Mouse (Mus musculus) kidney, embryonic 14.5 days (tissue): ENCODE data around the gene Gata1. TPM values are rescaled to one million over a fixed set of nuclear protein-coding genes. Genes with fewer than 3 reads are reported as not detected.

ENCODE experiments used
- ATAC-seq: fragments of 200-750 bp; cut with Nextera tagmentation; 2 replicates; pipeline ENCODE4 v1.8.0; 2017; ENCODE audit warnings: moderate number of reproducible peaks, mild to moderate bottlenecking, moderate TSS enrichment, moderate library complexity; ENCODE audit not compliant: low FRiP score, low TSS enrichment
- H3K27ac ChIP-seq: fragments of 300-500 bp; sonication (generic); 2 replicates; pipeline ENCODE4 v1.5.1; 2014; ENCODE audit warnings: low read depth, mild to moderate bottlenecking, low read length, moderate library complexity, mixed read lengths
- H3K27me3 ChIP-seq: fragments of 300-500 bp; sonication (generic); 2 replicates; pipeline ENCODE4 v1.6.1; 2014; ENCODE audit warnings: mild to moderate bottlenecking, low read length; ENCODE audit not compliant: control insufficient read depth, insufficient read depth
- H3K36me3 ChIP-seq: fragments of 300-500 bp; sonication (generic); 2 replicates; pipeline ENCODE4 v1.6.1; 2014; ENCODE audit warnings: low read length, mixed read lengths; ENCODE audit not compliant: control insufficient read depth, insufficient read depth
- H3K4me1 ChIP-seq: fragments of 300-500 bp; sonication (generic); 2 replicates; pipeline ENCODE4 v1.6.1; 2014; ENCODE audit warnings: low read length, mixed read lengths; ENCODE audit not compliant: control insufficient read depth, insufficient read depth
- H3K4me2 ChIP-seq: fragments of 300-500 bp; sonication (generic); replicated peaks from 2 replicates; pipeline ENCODE4 v1.6.1; 2014; ENCODE audit warnings: low read depth, mild to moderate bottlenecking, low read length
- H3K4me3 ChIP-seq: fragments of 300-500 bp; sonication (generic); 2 replicates; pipeline ENCODE4 v1.5.1; 2014; ENCODE audit warnings: mild to moderate bottlenecking, low read length
- H3K9ac ChIP-seq: fragments of 300-500 bp; sonication (generic); 2 replicates; pipeline ENCODE4 v1.6.1; 2014; ENCODE audit warnings: low read depth, mild to moderate bottlenecking, low read length, moderate library complexity
- H3K9me3 ChIP-seq: fragments of 300-500 bp; sonication (generic); 2 replicates; pipeline ENCODE4 v1.6.1; 2016; ENCODE audit warnings: low read length; ENCODE audit not compliant: control insufficient read depth
- WGBS: fragments of 180-500 bp; shearing (Covaris S2); extraction: QIAGEN DNeasy Blood & Tissue Kit; methylation state at CpG from one replicate; pipeline ENCODE4 v1.1.7; 2014; 5-methylcytosine and 5-hydroxymethylcytosine counted together
- polyA plus RNA-seq: library from polyadenylated mRNA; unstranded; fragments of >200 nt; fragmentation: Nextera tagmentation; extraction: Ambion mirVana; gene quantifications from 2 replicates; pipeline ENCODE4 v1.2.1, GENCODE M21; 2014

Gene Gata1
- polyA plus RNA-seq, 1 experiment from 2014 or later, result 0.49 TPM

DNA sequence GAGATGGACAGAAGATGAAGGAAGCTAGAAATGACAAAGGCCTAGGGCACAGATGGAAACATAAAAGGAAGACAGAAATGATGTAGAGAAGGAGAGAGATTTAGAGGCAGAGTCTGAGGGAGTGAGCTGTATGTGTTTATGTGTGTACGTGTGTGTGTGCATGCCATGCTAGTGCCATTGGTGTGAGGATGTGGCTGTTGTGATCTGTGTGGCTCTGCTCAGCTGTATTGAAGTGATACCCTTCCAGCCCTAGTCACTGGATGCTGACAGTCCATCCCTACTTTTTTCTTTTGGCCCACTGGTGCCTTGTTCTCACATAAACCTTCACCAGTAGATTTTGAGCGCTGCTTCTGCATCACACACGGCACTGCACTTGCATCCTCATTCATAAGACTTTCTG is 9.0 kb downstream of the Gata1 start:
- H3K36me3 ChIP-seq, result no peaks in the 10 kb centered on the region
- no peaks in the 10 kb centered on the region for H3K4me1 ChIP-seq
- H3K27ac ChIP-seq, result no peak overlapping the region
- no peak overlapping the region for H3K9ac ChIP-seq
- H3K4me3 ChIP-seq, result no peak overlapping the region
- 89% methylated on average over 3 of the region's 3 CpGs for WGBS
- no peaks in the 10 kb centered on the region for H3K27me3 ChIP-seq
- no peak for ATAC-seq
- no peaks in the 10 kb centered on the region for H3K9me3 ChIP-seq
- H3K4me2 ChIP-seq, result no peak overlapping the region

- ATAC-seq, result no peak
- Histone ChIP-seq H3K9ac (no peak overlapping the region), H3K27ac (no peak overlapping the region), H3K4me3 (no peak overlapping the region), H3K9me3 (no peaks in the 10 kb centered on the region), H3K4me1 (no peaks in the 10 kb centered on the region), H3K36me3 (no peaks in the 10 kb centered on the region), H3K27me3 (no peaks in the 10 kb centered on the region), H3K4me2 (no peak overlapping the region)
- WGBS, result 83% methylated on average over 8 of the region's 8 CpGs
These were observed 9.6 kb downstream of the Gata1 start for GRCm38 (mm10) chrX:7968226-7968625.

DNA sequence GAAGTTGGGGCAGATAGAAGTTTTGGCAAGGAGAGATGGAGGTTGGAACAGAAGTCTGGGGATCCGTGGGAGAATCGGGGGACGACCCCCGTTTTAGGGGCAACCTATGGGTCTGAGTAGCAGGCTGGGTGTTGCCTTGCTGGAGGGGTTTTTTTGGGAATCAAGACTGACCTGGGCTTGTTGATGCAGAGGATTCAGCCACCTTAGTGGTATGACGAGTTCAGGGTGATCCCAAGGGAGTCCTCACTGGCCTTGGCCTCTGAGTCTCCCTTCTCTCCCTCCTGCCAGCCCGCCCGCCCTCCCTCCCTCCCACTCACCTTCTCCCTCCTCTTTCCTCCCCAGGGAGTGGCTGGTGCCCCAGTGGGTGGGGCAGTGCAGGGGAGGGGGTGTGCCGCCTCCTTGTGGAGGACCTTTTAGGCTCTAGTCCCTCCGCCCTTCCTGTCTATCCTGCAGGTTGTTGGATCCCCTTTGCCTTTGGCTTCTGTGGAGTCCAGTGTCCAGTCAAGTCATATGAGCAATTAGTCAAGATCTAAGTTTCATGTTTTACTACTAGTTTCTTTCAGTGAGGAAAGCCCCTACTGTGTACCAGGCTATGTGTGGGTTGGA is 10.2 kb downstream of the Gata1 start:
- no peaks in the 10 kb centered on the region for H3K36me3 ChIP-seq
- no peaks in the 10 kb centered on the region for H3K9me3 ChIP-seq
- H3K4me1 ChIP-seq, result no peaks in the 10 kb centered on the region
- no peak overlapping the region for H3K9ac ChIP-seq
- H3K27ac ChIP-seq, result no peak overlapping the region
- 78% methylated on average over 8 of the region's 9 CpGs for WGBS
- H3K4me2 ChIP-seq, result no peak overlapping the region
- no peak for ATAC-seq
- no peak overlapping the region for H3K4me3 ChIP-seq
- no peaks in the 10 kb centered on the region for H3K27me3 ChIP-seq

- H3K36me3 ChIP-seq, result no peaks in the 10 kb centered on the region
- H3K4me2 ChIP-seq, result no peak overlapping the region
- no peak overlapping the region for H3K9ac ChIP-seq
- no peaks in the 10 kb centered on the region for H3K9me3 ChIP-seq
- H3K27ac ChIP-seq, result no peak overlapping the region
- no peak overlapping the region for H3K4me3 ChIP-seq
- H3K27me3 ChIP-seq, result no peaks in the 10 kb centered on the region
- no peaks in the 10 kb centered on the region for H3K4me1 ChIP-seq
- WGBS, result 75% methylated on average over 4 of the region's 4 CpGs
- no peak for ATAC-seq
These were observed 11.7 kb downstream of the Gata1 start for GRCm38 (mm10) chrX:7966161-7966560.

GRCm38 (mm10) chrX:7963829-7964626 is 13.8 kb downstream of the Gata1 start:
- Histone ChIP-seq H3K4me3 (no peak overlapping the region), H3K4me1 (no peaks in the 10 kb centered on the region), H3K27me3 (no peaks in the 10 kb centered on the region), H3K36me3 (no peaks in the 10 kb centered on the region), H3K4me2 (no peak overlapping the region), H3K9me3 (no peaks in the 10 kb centered on the region), H3K9ac (no peak overlapping the region), H3K27ac (no peak overlapping the region)
- no peak for ATAC-seq
- WGBS, result 72% methylated on average over 7 of the region's 7 CpGs

DNA sequence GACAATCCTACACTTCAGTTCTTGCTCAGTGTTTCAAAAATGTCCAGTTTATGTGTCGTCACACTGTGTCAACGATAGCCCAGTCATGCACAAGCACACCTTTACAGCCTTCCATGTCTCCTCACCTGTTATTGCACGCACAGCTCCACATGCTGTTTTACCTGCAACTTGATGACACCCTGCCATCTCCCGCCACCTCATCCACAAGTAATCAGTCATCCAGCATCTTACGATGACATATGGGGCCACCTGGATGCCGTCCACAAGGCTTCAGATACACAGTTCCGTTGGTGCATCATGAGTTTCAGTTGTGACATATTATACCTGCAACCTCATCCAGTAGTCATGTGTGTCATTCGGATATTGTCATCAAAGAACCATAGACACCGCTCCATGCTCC is 19.0 kb downstream of the Gata1 start:
- no peak for ATAC-seq
- no peak overlapping the region for H3K4me2 ChIP-seq
- no peaks in the 10 kb centered on the region for H3K9me3 ChIP-seq
- no peaks in the 10 kb centered on the region for H3K27me3 ChIP-seq
- 89% methylated on average over 9 of the region's 9 CpGs for WGBS
- no peak overlapping the region for H3K4me3 ChIP-seq
- H3K4me1 ChIP-seq, result no peaks in the 10 kb centered on the region
- H3K9ac ChIP-seq, result no peak overlapping the region
- no peak overlapping the region for H3K27ac ChIP-seq
- no peaks in the 10 kb centered on the region for H3K36me3 ChIP-seq

DNA sequence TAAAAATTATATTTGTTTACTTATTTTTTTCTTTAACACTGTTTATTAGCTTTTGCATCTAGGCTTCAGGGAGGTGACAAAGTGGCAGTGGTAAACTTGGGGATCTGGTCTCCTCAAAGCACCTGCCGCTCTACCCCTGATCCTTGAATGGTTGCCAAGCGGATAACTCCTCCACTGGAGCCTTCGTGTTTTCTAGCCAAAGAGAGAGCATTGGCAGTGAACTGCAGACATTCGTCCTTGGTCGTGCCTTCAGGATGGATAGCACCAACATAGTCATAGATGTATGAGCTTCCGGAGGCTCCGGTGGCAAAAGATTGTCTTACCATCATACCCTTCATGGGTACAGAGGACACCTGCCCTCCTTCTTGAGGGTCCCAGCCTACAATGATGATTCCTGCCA is 27.8 kb downstream of the Gata1 start:
- Histone ChIP-seq H3K4me2 (no peak overlapping the region), H3K36me3 (no peaks in the 10 kb centered on the region), H3K27ac (no peak overlapping the region), H3K27me3 (no peaks in the 10 kb centered on the region), H3K9me3 (no peaks in the 10 kb centered on the region), H3K4me1 (no peaks in the 10 kb centered on the region), H3K9ac (no peak overlapping the region), H3K4me3 (no peak overlapping the region)
- no peak for ATAC-seq
- WGBS, result 94% methylated on average over 7 of the region's 7 CpGs

DNA sequence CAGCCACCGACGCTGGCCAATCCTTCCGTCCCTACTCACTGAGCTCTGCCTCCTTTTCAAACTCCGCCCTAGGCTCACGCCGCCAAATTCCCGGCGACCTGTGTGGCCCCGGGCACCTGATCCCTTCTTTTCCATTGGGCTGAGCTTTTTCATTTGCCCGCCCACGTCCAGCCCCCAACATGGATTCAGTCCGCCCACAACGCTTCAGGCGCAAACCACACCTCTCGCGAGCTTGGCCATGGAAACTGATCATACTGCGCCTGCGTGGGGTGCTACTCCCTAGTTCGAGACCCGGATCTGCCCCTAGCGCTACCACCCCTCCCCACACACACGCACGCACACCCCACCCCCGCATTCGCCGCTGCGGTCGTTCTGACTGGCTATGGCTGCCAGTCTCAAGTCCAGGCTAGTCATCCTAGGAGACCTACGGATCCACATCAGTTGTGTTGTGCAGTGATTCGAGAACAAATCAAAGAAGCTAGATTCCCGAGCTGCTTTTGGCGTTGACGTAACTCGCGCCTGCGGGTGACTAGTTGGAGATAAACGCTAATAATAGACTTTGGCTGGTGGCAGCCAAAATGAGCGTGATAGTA is 29.9 kb downstream of the Gata1 start:
- Histone ChIP-seq H3K36me3 (no peaks in the 10 kb centered on the region), H3K9ac (peak overlapping the region; percentile 58), H3K4me1 (no peaks in the 10 kb centered on the region), H3K27me3 (no peaks in the 10 kb centered on the region), H3K4me3 (peak overlapping the region; percentile 49), H3K27ac (no peak overlapping the region), H3K4me2 (peak overlapping the region; percentile 47), H3K9me3 (no peaks in the 10 kb centered on the region)
- WGBS, result 19% methylated on average over 38 of the region's 38 CpGs
- peak; percentile 98 for ATAC-seq
